Comparison of ENCODE assay signal across 8 mouse cellular contexts in genomic region chr13:55727120-55727838, GRCm38 (mm10). TPM values are rescaled to one million over a fixed set of nuclear protein-coding genes. Genes with fewer than 3 reads are reported as not detected.
DNase-seq lines count a peak whose midpoint lies in the region; ATAC-seq and TF ChIP-seq lines count a peak whose summit lies in the region.

Gene Pcbd2 (plus strand): TSS chr13:55727368.

- TF ChIP-seq EP300 in ES-Bruce4 (IDR thresholded peaks at IDR 0.05; ENCODE audit: insufficient read depth, low read depth, low read length): no peak
- TF ChIP-seq EP300 in heart, postnatal 0 days (IDR thresholded peaks at IDR 0.05; ENCODE audit: low read depth): no peak
- TF ChIP-seq EP300 in liver, embryonic 14.5 days (IDR thresholded peaks at IDR 0.05; ENCODE audit: low read depth): no peak

- no peaks in the 10 kb centered on the region for H3K4me1 ChIP-seq in ES-Bruce4 (ENCODE audit: control insufficient read depth, insufficient read depth, low read length)
- no peaks in the 10 kb centered on the region for H3K4me1 ChIP-seq in forebrain, embryonic 13.5 days
- H3K4me1 ChIP-seq in heart, postnatal 0 days (ENCODE audit: control insufficient read depth, insufficient read depth): no peaks in the 10 kb centered on the region
- H3K4me1 ChIP-seq in liver, embryonic 14.5 days (replicated peaks; ENCODE audit: control insufficient read depth in 2 of 2, insufficient read depth in 2 of 2, low read length in 1 of 2): peaks cover 2 to 7% of the 10 kb centered on the region in 2 experiments; a peak in 2 of 4 replicates
- no peaks in the 10 kb centered on the region for H3K4me1 ChIP-seq in stomach, embryonic 15.5 days

- peak within 1 kb of the TSS; percentile 80 for H3K9ac ChIP-seq in ES-Bruce4 (ENCODE audit: low read depth, poor library complexity, severe bottlenecking)
- peak within 1 kb of the TSS; percentile 76 for H3K9ac ChIP-seq in forebrain, embryonic 13.5 days
- H3K9ac ChIP-seq in heart, postnatal 0 days (replicated peaks; ENCODE audit: low read depth, low read length): peak within 1 kb of the TSS; percentile 76
- H3K9ac ChIP-seq in liver, embryonic 14.5 days (replicated peaks): peak within 1 kb of the TSS; percentile 93
- peak within 1 kb of the TSS; percentile 73 for H3K9ac ChIP-seq in stomach, embryonic 15.5 days

- H3K9me3 ChIP-seq in ES-Bruce4 (replicated peaks; ENCODE audit: control insufficient read depth, insufficient read depth, low read length, poor library complexity, severe bottlenecking): no peaks in the 10 kb centered on the region
- no peaks in the 10 kb centered on the region for H3K9me3 ChIP-seq in forebrain, embryonic 13.5 days (replicated peaks)
- no peaks in the 10 kb centered on the region for H3K9me3 ChIP-seq in heart, postnatal 0 days (replicated peaks; ENCODE audit: control insufficient read depth, low read length)
- H3K9me3 ChIP-seq in liver, embryonic 14.5 days (ENCODE audit: control insufficient read depth, low read length): no peaks in the 10 kb centered on the region
- no peaks in the 10 kb centered on the region for H3K9me3 ChIP-seq in stomach, embryonic 15.5 days

- H3K4me2 ChIP-seq in forebrain, embryonic 13.5 days: peak within 1 kb of the TSS; percentile 69
- peak within 1 kb of the TSS; percentile 68 for H3K4me2 ChIP-seq in heart, postnatal 0 days (ENCODE audit: low read depth, low read length)
- peak within 1 kb of the TSS; percentile 86 for H3K4me2 ChIP-seq in liver, embryonic 14.5 days (ENCODE audit: low read depth)
- H3K4me2 ChIP-seq in stomach, embryonic 15.5 days: peak within 1 kb of the TSS; percentile 73

- no peak for TF ChIP-seq CTCF in ES-Bruce4 (IDR thresholded peaks at IDR 0.05; ENCODE audit: low read depth, low read length)
- no peak for TF ChIP-seq CTCF in heart, postnatal 0 days (IDR thresholded peaks at IDR 0.05; ENCODE audit: low read depth)
- TF ChIP-seq CTCF in liver, embryonic 14.5 days (IDR thresholded peaks at IDR 0.05; ENCODE audit: low read depth): no peak

- peak; percentile 71 for ATAC-seq in cerebellum, adult (ENCODE audit: insufficient number of reproducible peaks, low FRiP score, low TSS enrichment)
- ATAC-seq in forebrain, embryonic 13.5 days: peak; percentile 93
- ATAC-seq in heart, postnatal 0 days (ENCODE audit: insufficient read depth, low read depth): peak; percentile 93
- peak; percentile 89 for ATAC-seq in liver, embryonic 14.5 days (ENCODE audit: insufficient read depth)
- peak; percentile 91 for ATAC-seq in stomach, embryonic 15.5 days (ENCODE audit: insufficient read depth, low FRiP score, low read depth)

- H3K36me3 ChIP-seq in ES-Bruce4 (ENCODE audit: control insufficient read depth, insufficient read depth, low read length, poor library complexity, severe bottlenecking): no peaks in the 10 kb centered on the region; the same call in 1 of the 2 replicates
- peaks cover 25% of the 10 kb centered on the region for H3K36me3 ChIP-seq in forebrain, embryonic 13.5 days (ENCODE audit: poor library complexity, severe bottlenecking)
- peaks cover 21% of the 10 kb centered on the region for H3K36me3 ChIP-seq in heart, postnatal 0 days (replicated peaks; ENCODE audit: control insufficient read depth, insufficient read depth, low read length)
- H3K36me3 ChIP-seq in liver, embryonic 14.5 days (replicated peaks; ENCODE audit: control insufficient read depth, insufficient read depth, low read depth): no peaks in the 10 kb centered on the region
- peaks cover 8% of the 10 kb centered on the region; the same call in 1 of the 2 replicates for H3K36me3 ChIP-seq in stomach, embryonic 15.5 days

- TF ChIP-seq POLR2A in ES-Bruce4 (IDR thresholded peaks at IDR 0.05; ENCODE audit: insufficient read depth, low read length): no peak

- H3K27me3 ChIP-seq in ES-Bruce4 (ENCODE audit: control insufficient read depth, insufficient read depth, low read length, poor library complexity, severe bottlenecking): no peaks in the 10 kb centered on the region
- H3K27me3 ChIP-seq in forebrain, embryonic 13.5 days: no peaks in the 10 kb centered on the region
- H3K27me3 ChIP-seq in heart, postnatal 0 days (ENCODE audit: control insufficient read depth, insufficient read depth, low read length): no peaks in the 10 kb centered on the region
- no peaks in the 10 kb centered on the region for H3K27me3 ChIP-seq in liver, embryonic 14.5 days (ENCODE audit: control insufficient read depth, insufficient read depth, low read length)
- H3K27me3 ChIP-seq in stomach, embryonic 15.5 days (replicated peaks): no peaks in the 10 kb centered on the region

- under 1% methylated on average over 73 of the region's 73 CpGs for WGBS in forebrain, embryonic 13.5 days
- under 1% methylated on average over 47 of the region's 73 CpGs for WGBS in heart, postnatal 0 days
- WGBS in liver, embryonic 14.5 days (ENCODE audit: insufficient replicate concordance): under 1% methylated on average over 73 of the region's 73 CpGs
- WGBS in stomach, embryonic 15.5 days: under 1% methylated on average over 53 of the region's 73 CpGs

- peak within 1 kb of the TSS; percentile 36 for H3K27ac ChIP-seq in ES-Bruce4 (ENCODE audit: insufficient read depth, low read length)
- peak within 1 kb of the TSS; percentile 97 for H3K27ac ChIP-seq in forebrain, embryonic 13.5 days
- H3K27ac ChIP-seq in heart, postnatal 0 days (ENCODE audit: low read depth): peak within 1 kb of the TSS; percentile 94
- H3K27ac ChIP-seq in liver, embryonic 14.5 days: peak within 1 kb of the TSS; percentile 94
- H3K27ac ChIP-seq in stomach, embryonic 15.5 days: peak within 1 kb of the TSS; percentile 99

- peak; percentile 72 for DNase-seq in heart, postnatal 0 days (ENCODE audit: low spot score)
- peak; percentile 87 to 93 for DNase-seq in kidney, postnatal 36 days
- peak; percentile 65 to 76 (median 73) for DNase-seq in liver, embryonic 14.5 days (ENCODE audit: low read depth in 3 of 3, low spot score in 3 of 3)
- DNase-seq in neural tube, embryonic 10.5 days (ENCODE audit: extremely low spot score, low spot score): peak; percentile 90

- H3K4me3 ChIP-seq in ES-Bruce4 (ENCODE audit: low read depth, low read length): peak within 1 kb of the TSS; percentile 81
- H3K4me3 ChIP-seq in forebrain, embryonic 13.5 days: peak within 1 kb of the TSS; percentile 57
- H3K4me3 ChIP-seq in heart, postnatal 0 days (ENCODE audit: low read depth, low read length): peak within 1 kb of the TSS; percentile 75
- peak within 1 kb of the TSS; percentile 82 to 84 for H3K4me3 ChIP-seq in liver, embryonic 14.5 days (ENCODE audit: insufficient read depth in 1 of 2, low read depth in 2 of 2, low read length in 2 of 2)
- peak within 1 kb of the TSS; percentile 68 for H3K4me3 ChIP-seq in stomach, embryonic 15.5 days (replicated peaks)

RNA-seq across cellular contexts. Expression of gene Pcbd2, which starts in this region (rescaled TPM):
- polyA plus RNA-seq in ES-Bruce4 (2011; ENCODE audit: insufficient read depth, insufficient read length, low read depth, missing spikeins): 15.3 and 16.5 TPM in 2 replicates
- polyA plus RNA-seq in forebrain, embryonic 13.5 days (2015; fragmentation: Nextera tagmentation; extraction: Ambion mirVana): 24.5 and 25.9 TPM in 2 replicates
- total RNA-seq in heart, postnatal 0 days (2014; rRNA removed; ENCODE audit: low replicate concordance): 12.1 and 25.1 TPM in 2 replicates
- 54.7 and 63.5 TPM in 2 replicates for polyA plus RNA-seq in heart, postnatal 0 days (2015; fragmentation: Nextera tagmentation; extraction: Ambion mirVana)
- 19.7 and 25.1 TPM in 2 replicates for polyA plus RNA-seq in liver, embryonic 14.5 days (2012; rRNA removed)
- 35.7 and 40.9 TPM in 2 replicates for polyA plus RNA-seq in liver, embryonic 14.5 days (2014; fragmentation: Nextera tagmentation; extraction: Ambion mirVana)
- 73.4 and 80.9 TPM in 2 replicates for polyA plus RNA-seq in stomach, embryonic 15.5 days (2015; fragmentation: Nextera tagmentation; extraction: Ambion mirVana)

Comparison
In these comparisons a context has a peak if more than half of its experiments do, and no peak if none do; other contexts are left out.
1. Peak in every context shown above with its lines: DNase-seq, ATAC-seq, H3K4me3 ChIP-seq and H3K27ac ChIP-seq.
2. H3K27ac ChIP-seq: peak in every context shown above with its lines; median percentile 99 in stomach, embryonic 15.5 days; 97 in forebrain, embryonic 13.5 days; 94 in heart, postnatal 0 days; 94 in liver, embryonic 14.5 days; 36 in ES-Bruce4.